Mouse (Mus musculus) neural tube, embryonic 12.5 days (tissue): ENCODE measurements at regions not wholly inside any gene's neighbourhood (a gene's known extent, or its start where the extent isn't known, plus 50 kb on each side); places are given as distances from the start of the nearest gene placed in this dataset.

Experiments used
- ATAC-seq: fragments of 200-750 bp; cut with Nextera tagmentation; 2 replicates; pipeline ENCODE4 v1.8.0; 2017; ENCODE audit warnings: low read depth, mild to moderate bottlenecking, moderate TSS enrichment, moderate library complexity; ENCODE audit not compliant: low FRiP score
- H3K27ac ChIP-seq: fragments of 300-500 bp; sonication (generic); 2 replicates; pipeline ENCODE4 v1.5.1; 2016
- H3K27me3 ChIP-seq: fragments of 300-500 bp; sonication (generic); replicated peaks from 2 replicates; pipeline ENCODE4 v1.6.1; 2016; ENCODE audit warnings: mild to moderate bottlenecking
- H3K36me3 ChIP-seq: fragments of 300-500 bp; sonication (generic); 2 replicates; pipeline ENCODE4 v1.6.1; 2016; ENCODE audit warnings: mild to moderate bottlenecking
- H3K4me1 ChIP-seq: fragments of 300-500 bp; sonication (generic); 2 replicates; pipeline ENCODE4 v1.6.1; 2016
- H3K4me2 ChIP-seq: fragments of 300-500 bp; sonication (generic); replicated peaks from 2 replicates; pipeline ENCODE4 v1.6.1; 2016; ENCODE audit warnings: mild to moderate bottlenecking
- H3K4me3 ChIP-seq: fragments of 300-500 bp; sonication (generic); 2 replicates; pipeline ENCODE4 v1.5.1; 2016
- H3K9ac ChIP-seq: fragments of 300-500 bp; sonication (generic); 2 replicates; pipeline ENCODE4 v1.6.1; 2016; ENCODE audit warnings: mild to moderate bottlenecking
- H3K9me3 ChIP-seq: fragments of 300-500 bp; sonication (generic); 2 replicates; pipeline ENCODE4 v1.6.1; 2016; ENCODE audit warnings: mild to moderate bottlenecking
- WGBS: fragments of 180-500 bp; shearing (Covaris S2); methylation state at CpG from one replicate; pipeline ENCODE4 v1.1.7; 2016; 5-methylcytosine and 5-hydroxymethylcytosine counted together

DNA sequence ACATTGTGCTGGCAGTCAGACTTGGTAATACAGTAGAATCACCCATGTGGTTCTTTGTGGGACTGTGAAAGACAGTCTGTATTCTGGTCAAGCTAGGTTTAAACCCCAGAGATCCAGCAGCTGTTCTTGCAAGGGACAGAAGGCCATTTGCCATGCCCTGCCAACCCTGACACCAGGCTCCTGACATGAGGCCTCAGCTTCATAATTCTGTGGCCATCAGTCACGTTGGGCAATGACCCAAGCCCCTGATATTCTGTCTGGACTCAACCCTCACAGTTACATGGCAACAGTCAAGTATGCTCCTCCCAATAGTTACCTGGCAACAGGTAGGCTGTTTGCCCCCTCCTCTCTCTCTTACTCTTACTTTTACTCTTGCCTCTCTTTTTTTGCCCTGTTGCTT is 221.3 kb downstream of the Serpinb8 start:
- no peak overlapping the region for H3K4me2 ChIP-seq
- no peaks in the 10 kb centered on the region for H3K4me1 ChIP-seq
- H3K27ac ChIP-seq, result no peak overlapping the region
- ATAC-seq, result no peak
- no peaks in the 10 kb centered on the region for H3K9me3 ChIP-seq
- H3K27me3 ChIP-seq, result no peaks in the 10 kb centered on the region
- 72% methylated on average over 1 of the region's 1 CpGs for WGBS
- H3K36me3 ChIP-seq, result no peaks in the 10 kb centered on the region
- no peak overlapping the region for H3K4me3 ChIP-seq
- no peak overlapping the region for H3K9ac ChIP-seq

GRCm38 (mm10) chr1:107811859-107812258 is 222.1 kb downstream of the Serpinb8 start:
- H3K4me3 ChIP-seq, result no peak overlapping the region
- no peaks in the 10 kb centered on the region for H3K36me3 ChIP-seq
- H3K4me2 ChIP-seq, result no peak overlapping the region
- no peaks in the 10 kb centered on the region for H3K27me3 ChIP-seq
- H3K9me3 ChIP-seq, result no peaks in the 10 kb centered on the region
- 96% methylated on average over 2 of the region's 2 CpGs for WGBS
- no peak overlapping the region for H3K27ac ChIP-seq
- H3K4me1 ChIP-seq, result no peaks in the 10 kb centered on the region
- no peak overlapping the region for H3K9ac ChIP-seq
- no peak for ATAC-seq

GRCm38 (mm10) chr1:107837877-107838276 is 248.1 kb downstream of the Serpinb8 start:
- 67% methylated on average over 5 of the region's 5 CpGs for WGBS
- Histone ChIP-seq H3K9ac (no peak overlapping the region), H3K36me3 (no peaks in the 10 kb centered on the region), H3K27me3 (no peaks in the 10 kb centered on the region), H3K4me3 (no peak overlapping the region), H3K27ac (no peak overlapping the region), H3K4me1 (no peaks in the 10 kb centered on the region), H3K4me2 (no peak overlapping the region), H3K9me3 (no peaks in the 10 kb centered on the region)
- no peak for ATAC-seq

DNA sequence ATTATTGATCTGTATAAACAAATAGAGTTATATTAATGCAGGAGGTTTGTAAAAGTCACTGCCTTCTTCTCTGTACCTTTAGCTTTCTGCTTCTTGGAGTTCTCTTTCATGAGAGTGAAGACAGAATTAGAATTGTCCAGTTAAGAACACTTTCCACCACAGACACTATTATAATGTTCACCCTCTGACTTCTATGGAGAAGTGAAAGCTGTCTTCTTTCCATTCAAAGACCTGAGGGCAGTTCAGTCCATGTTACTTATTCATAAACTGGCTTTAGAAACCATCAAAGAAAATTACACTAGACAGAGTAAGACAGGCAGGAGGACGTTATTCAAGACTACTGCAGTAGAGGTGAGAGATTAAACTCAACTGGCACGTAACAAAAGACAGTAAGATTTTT is 262.6 kb downstream of the Serpinb8 start:
- WGBS, result 85% methylated on average over 2 of the region's 2 CpGs
- Histone ChIP-seq H3K4me3 (no peak overlapping the region), H3K27ac (no peak overlapping the region), H3K27me3 (no peaks in the 10 kb centered on the region), H3K9me3 (no peaks in the 10 kb centered on the region), H3K4me2 (no peak overlapping the region), H3K36me3 (no peaks in the 10 kb centered on the region), H3K4me1 (no peaks in the 10 kb centered on the region), H3K9ac (no peak overlapping the region)
- ATAC-seq, result no peak

DNA sequence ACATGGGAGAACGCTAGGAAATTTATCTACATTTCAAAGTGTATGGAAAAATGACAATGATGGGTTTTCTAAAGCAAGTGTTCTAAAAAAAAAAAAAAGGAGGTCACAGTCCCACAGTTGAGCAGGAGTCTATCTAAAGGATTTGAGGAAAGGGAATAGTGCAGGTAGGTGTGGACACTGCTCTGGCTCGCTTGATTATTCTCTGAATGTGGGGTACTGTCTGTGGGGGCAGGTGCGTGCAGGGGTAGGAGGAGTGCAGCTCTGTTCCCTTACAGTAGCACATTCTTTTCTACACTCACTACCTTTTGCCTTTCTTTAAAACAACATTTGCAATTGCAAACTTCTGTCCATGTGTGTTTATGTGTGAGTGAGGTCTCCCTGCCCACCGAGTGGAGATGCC is 263.2 kb downstream of the Serpinb8 start:
- no peak overlapping the region for H3K4me3 ChIP-seq
- no peak overlapping the region for H3K27ac ChIP-seq
- no peaks in the 10 kb centered on the region for H3K36me3 ChIP-seq
- WGBS, result 84% methylated on average over 4 of the region's 4 CpGs
- H3K9ac ChIP-seq, result no peak overlapping the region
- H3K9me3 ChIP-seq, result no peaks in the 10 kb centered on the region
- ATAC-seq, result no peak
- no peak overlapping the region for H3K4me2 ChIP-seq
- H3K27me3 ChIP-seq, result no peaks in the 10 kb centered on the region
- no peaks in the 10 kb centered on the region for H3K4me1 ChIP-seq

DNA sequence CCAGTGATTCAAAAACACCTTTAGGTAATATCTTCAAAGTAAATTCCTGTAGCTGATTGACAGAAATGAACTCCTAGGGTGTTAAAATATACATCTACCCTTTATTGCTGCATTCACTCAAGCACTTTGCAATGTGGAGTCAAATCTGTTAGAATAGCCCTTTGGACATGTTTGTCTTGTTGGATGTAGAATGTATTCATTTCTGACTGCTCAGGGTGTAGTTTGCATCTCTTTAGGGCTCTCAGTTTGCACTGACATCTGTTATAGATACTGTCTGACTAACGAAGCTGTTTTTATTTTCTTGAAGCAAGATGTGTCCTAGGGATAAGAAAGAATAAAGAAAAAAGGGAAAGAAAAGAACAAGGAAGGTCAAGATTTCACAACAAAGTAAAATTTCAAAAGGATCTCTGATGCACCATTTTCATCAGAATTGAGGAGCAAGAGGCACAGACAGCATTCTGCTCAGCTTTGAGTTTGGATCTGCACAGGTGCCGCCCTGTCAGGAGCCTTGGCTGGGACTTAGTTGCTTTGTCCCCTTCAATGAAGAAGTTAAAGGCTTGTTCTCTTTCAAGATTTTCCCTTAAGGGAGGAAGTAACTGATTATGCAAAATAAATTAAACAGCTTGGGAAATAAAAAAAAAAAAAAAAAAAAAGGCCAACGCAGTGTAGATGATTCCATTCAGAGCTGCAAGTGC is 308.1 kb downstream of the Serpinb8 start:
- no peak overlapping the region for H3K9ac ChIP-seq
- 57% methylated on average over 3 of the region's 3 CpGs for WGBS
- no peak for ATAC-seq

GRCm38 (mm10) chr1:107899261-107899660 is 309.5 kb downstream of the Serpinb8 start:
- H3K27me3 ChIP-seq, result no peaks in the 10 kb centered on the region
- WGBS, result 91% methylated on average over 4 of the region's 4 CpGs
- ATAC-seq, result no peak
- no peak overlapping the region for H3K4me3 ChIP-seq
- no peaks in the 10 kb centered on the region for H3K36me3 ChIP-seq
- no peaks in the 10 kb centered on the region for H3K9me3 ChIP-seq
- no peak overlapping the region for H3K27ac ChIP-seq
- H3K9ac ChIP-seq, result no peak overlapping the region
- H3K4me2 ChIP-seq, result no peak overlapping the region
- H3K4me1 ChIP-seq, result no peaks in the 10 kb centered on the region

More for the DNA sequence above, 308.1 kb downstream of the Serpinb8 start:
- Histone ChIP-seq H3K4me1 (no peaks in the 10 kb centered on the region), H3K9me3 (no peaks in the 10 kb centered on the region), H3K36me3 (no peaks in the 10 kb centered on the region), H3K4me2 (no peak overlapping the region), H3K27ac (no peak overlapping the region), H3K4me3 (no peak overlapping the region), H3K27me3 (no peaks in the 10 kb centered on the region)

- Histone ChIP-seq H3K4me3 (no peak overlapping the region), H3K36me3 (no peaks in the 10 kb centered on the region), H3K9ac (no peak overlapping the region), H3K4me2 (no peak overlapping the region), H3K27me3 (no peaks in the 10 kb centered on the region), H3K9me3 (no peaks in the 10 kb centered on the region), H3K4me1 (no peaks in the 10 kb centered on the region), H3K27ac (no peak overlapping the region)
- peak; percentile 75 for ATAC-seq
- 46% methylated on average over 2 of the region's 2 CpGs for WGBS
These were observed 310.6 kb downstream of the Serpinb8 start for GRCm38 (mm10) chr1:107900449-107900848.

- no peak overlapping the region for H3K4me2 ChIP-seq
- no peaks in the 10 kb centered on the region for H3K9me3 ChIP-seq
- H3K4me3 ChIP-seq, result no peak overlapping the region
- no peaks in the 10 kb centered on the region for H3K36me3 ChIP-seq
- no peaks in the 10 kb centered on the region for H3K4me1 ChIP-seq
- 56% methylated on average over 1 of the region's 1 CpGs for WGBS
- H3K27me3 ChIP-seq, result no peaks in the 10 kb centered on the region
- H3K9ac ChIP-seq, result no peak overlapping the region
- H3K27ac ChIP-seq, result no peak overlapping the region
- ATAC-seq, result 0 out of 2 replicates have a peak, but pooled peaks have one; percentile 41
These were observed 311.1 kb downstream of the Serpinb8 start for GRCm38 (mm10) chr1:107900913-107901312.

DNA sequence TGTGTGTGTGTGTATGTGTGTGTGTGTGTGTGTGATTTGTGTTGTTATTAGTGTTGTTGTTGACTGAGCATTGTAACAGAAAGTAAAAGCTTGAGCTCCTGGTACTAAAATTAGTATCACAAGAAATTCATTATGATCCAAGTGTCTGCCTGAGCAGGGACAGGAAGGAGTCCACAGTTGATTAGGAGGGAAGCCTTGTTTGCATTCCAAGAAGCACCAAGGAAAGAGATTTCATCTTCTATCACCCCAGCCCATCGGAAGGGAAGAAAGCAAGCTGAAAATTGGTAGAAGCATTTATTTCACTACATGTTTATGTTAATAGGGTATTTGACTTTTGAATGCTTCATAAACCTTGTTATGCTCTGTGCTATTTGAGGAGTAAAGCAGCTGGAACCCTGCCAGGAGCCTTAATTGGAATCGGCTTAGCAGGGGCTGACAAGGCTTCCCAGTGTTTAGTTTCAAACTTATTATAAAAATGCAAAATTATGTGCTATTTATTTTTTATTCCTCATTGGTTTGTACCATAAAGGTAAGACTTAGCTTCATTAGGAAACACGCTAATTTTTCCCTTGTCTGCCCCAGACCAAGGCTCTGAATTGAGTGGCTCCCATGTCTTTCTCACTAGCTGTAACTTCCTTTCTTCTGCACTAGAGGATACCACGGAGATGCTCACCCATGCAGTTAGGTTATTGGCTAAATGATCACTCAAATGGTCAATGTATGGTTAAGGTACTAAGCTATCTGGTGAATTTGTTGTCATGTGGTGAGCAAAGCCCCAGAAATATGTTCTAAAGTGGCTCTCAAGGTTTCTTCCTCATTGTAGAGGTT is 318.6 kb downstream of the Serpinb8 start:
- Histone ChIP-seq H3K4me3 (no peak overlapping the region), H3K27ac (no peak overlapping the region), H3K9ac (no peak overlapping the region), H3K27me3 (no peaks in the 10 kb centered on the region), H3K4me2 (no peak overlapping the region), H3K36me3 (no peaks in the 10 kb centered on the region), H3K9me3 (no peaks in the 10 kb centered on the region), H3K4me1 (no peaks in the 10 kb centered on the region)
- WGBS, result 74% methylated on average over 4 of the region's 4 CpGs
- peak; percentile 53; the same call in 1 of the 2 replicates for ATAC-seq

DNA sequence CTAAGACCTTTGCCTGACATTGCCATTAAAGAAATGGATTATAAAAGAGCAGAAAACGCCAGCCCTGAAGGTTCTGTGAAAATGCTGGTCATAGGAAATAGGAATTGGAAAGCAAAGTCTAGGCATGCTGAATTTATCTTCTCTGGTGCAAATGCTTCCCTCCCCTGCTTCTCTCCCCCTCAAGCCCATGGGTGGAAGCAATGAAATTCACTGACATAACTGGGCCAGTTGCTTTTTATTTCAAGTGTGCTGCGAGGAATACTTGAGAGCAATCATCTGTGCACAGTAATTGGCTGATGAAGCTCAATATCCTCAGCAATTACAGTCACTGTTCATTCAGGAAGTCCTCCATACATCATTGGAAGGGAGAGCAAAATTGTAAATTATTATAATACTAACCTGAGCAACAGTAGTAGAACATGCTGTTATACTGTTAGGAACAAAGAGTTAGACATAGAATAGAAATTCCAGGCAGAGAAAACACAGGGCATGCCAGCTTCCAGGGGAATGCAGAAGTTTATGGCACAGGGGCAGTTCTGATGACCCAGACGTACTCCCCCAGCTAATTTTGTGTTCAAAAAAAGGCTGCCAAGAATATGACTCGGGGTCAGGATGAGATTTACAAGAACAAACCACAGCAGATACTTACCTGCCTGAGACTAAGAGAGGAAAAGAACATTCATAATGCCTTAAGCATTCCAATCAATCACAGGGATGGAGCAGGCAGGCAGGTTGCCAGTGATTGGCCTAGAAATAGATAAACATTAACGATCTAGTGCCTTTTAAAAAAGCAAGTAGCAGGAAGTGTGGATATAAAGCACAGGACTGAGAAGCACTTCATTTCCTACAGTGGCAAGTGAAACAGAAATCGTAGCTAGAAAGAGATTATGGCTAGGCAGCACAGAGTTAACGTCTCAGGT is 325.1 kb downstream of the Serpinb8 start:
- Histone ChIP-seq H3K27me3 (no peaks in the 10 kb centered on the region), H3K27ac (no peak overlapping the region), H3K4me2 (no peak overlapping the region), H3K9ac (no peak overlapping the region), H3K4me1 (no peaks in the 10 kb centered on the region), H3K36me3 (no peaks in the 10 kb centered on the region), H3K9me3 (no peaks in the 10 kb centered on the region), H3K4me3 (no peak overlapping the region)
- WGBS, result 57% methylated on average over 7 of the region's 7 CpGs
- no peak for ATAC-seq

GRCm38 (mm10) chr1:107917037-107917436 is 327.2 kb downstream of the Serpinb8 start:
- 44% methylated on average over 5 of the region's 5 CpGs for WGBS
- no peak overlapping the region for H3K4me2 ChIP-seq
- H3K9me3 ChIP-seq, result no peaks in the 10 kb centered on the region
- ATAC-seq, result no peak
- H3K4me3 ChIP-seq, result no peak overlapping the region
- H3K27ac ChIP-seq, result no peak overlapping the region
- H3K27me3 ChIP-seq, result no peaks in the 10 kb centered on the region
- H3K36me3 ChIP-seq, result no peaks in the 10 kb centered on the region
- H3K4me1 ChIP-seq, result no peaks in the 10 kb centered on the region
- no peak overlapping the region for H3K9ac ChIP-seq
